Mouse (Mus musculus): ENCODE data around the gene Garnl3. TPM values are rescaled to one million over a fixed set of nuclear protein-coding genes. Genes with fewer than 3 reads are reported as not detected.

The Garnl3 gene
- polyA plus RNA-seq, 1 experiment from 2014 or later, result 11.0 TPM

DNA sequence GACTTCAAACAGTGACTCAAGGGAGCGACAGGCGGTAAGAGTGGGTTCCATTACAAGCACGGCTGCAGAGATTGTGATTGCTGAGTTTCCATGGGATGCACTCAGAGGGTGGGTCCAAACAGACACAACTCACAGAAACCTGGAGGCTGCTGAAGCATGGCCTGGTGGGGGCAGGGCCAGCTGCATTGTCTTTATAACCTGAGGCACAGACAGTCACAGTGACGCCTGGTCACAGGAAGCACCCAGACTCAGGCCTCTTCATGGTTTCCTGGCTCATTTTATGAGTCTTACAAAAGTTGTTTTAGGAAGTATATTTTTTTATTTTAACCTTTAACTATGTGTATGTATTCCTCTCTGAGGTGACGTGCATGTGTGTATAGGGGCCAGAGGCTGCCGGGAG lies 38.0 kb upstream of the Garnl3 start:
- WGBS, result 66% methylated on average over 6 of the region's 6 CpGs
- no peak for ATAC-seq (ENCODE audit: extremely low read depth, insufficient number of reproducible peaks, low FRiP score, low TSS enrichment)

DNA sequence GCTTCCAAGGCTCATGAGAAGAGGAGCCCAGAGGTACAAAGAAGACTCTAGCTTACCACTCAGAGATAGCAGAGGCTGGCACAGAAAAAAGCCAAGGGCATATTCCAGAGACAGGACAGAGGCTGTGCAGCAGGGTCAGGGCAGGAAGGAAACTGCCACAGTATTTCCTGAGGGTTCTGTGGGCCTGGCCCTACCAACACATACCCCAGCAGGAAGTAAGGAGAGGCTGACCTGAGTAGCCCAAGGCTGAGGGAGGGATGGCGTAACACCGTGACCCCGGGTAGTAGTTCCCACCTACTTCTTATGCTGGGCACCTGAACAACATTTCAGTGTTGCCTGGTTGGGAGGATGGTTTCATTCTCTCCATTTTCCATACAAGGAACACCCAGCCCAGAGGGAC lies 35.6 kb upstream of the Garnl3 start:
- Histone ChIP-seq H3K27ac (replicated peaks) (no peak overlapping the region), H3K4me1 (peaks cover 39% of the 10 kb centered on the region), H3K4me2 (no peak overlapping the region), H3K27me3 (replicated peaks) (no peaks in the 10 kb centered on the region), H3K36me3 (no peaks in the 10 kb centered on the region), H3K4me3 (no peak overlapping the region), H3K9ac (no peak overlapping the region), H3K9me3 (no peaks in the 10 kb centered on the region)
- ATAC-seq (ENCODE audit: extremely low read depth, insufficient number of reproducible peaks, low FRiP score, low TSS enrichment), result no peak
- WGBS, result 82% methylated on average over 3 of the region's 3 CpGs

More for the DNA sequence above, 38.0 kb upstream of the Garnl3 start:
- no peaks in the 10 kb centered on the region for H3K9me3 ChIP-seq
- H3K36me3 ChIP-seq, result no peaks in the 10 kb centered on the region
- no peak overlapping the region for H3K27ac ChIP-seq (replicated peaks)
- H3K27me3 ChIP-seq (replicated peaks), result no peaks in the 10 kb centered on the region
- H3K4me2 ChIP-seq, result no peak overlapping the region
- H3K4me3 ChIP-seq, result no peak overlapping the region
- no peak overlapping the region for H3K9ac ChIP-seq
- peaks cover 50% of the 10 kb centered on the region for H3K4me1 ChIP-seq

DNA sequence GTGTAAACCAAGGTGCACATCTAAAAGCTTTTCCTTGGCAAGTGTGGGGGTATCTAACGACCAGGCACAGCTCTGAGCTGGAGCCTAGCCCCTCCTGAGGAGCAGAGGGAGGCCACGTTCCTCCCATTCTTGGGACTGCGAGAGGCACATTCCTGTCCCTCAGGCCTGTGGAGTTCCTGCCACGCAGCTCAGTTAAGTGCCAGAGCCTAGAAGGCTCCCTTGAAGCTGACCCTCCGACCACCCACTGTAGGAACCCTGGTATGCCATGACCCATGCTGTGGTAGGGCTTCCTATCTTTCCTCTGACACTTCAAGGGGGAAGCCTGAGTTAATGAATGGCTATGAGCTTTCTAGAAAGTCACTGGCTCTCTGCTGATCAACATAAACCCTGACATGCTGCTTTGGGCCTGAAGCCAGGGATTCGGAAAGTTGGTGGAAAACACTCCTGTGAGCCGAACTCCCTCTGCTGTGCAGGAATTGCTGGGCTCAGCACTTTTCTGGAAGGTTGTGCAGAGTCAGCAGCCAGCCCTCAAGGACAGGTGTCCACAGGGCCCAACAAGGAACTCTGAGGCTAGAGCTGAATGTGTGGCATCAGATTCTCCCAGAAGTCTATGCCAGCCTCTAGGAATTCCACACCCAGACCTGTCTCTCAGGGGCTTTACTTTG lies 34.4 kb upstream of the Garnl3 start:
- ATAC-seq (ENCODE audit: extremely low read depth, insufficient number of reproducible peaks, low FRiP score, low TSS enrichment), result peak; percentile 38; the same call in 1 of the 2 replicates
- Histone ChIP-seq H3K36me3 (no peaks in the 10 kb centered on the region), H3K27me3 (replicated peaks) (no peaks in the 10 kb centered on the region), H3K9me3 (no peaks in the 10 kb centered on the region), H3K4me1 (peaks cover 45% of the 10 kb centered on the region), H3K9ac (peak overlapping the region; percentile 61), H3K27ac (replicated peaks) (peak overlapping the region; percentile 80), H3K4me3 (no peak overlapping the region), H3K4me2 (no peak overlapping the region)
- 16% methylated on average over 7 of the region's 7 CpGs for WGBS

DNA sequence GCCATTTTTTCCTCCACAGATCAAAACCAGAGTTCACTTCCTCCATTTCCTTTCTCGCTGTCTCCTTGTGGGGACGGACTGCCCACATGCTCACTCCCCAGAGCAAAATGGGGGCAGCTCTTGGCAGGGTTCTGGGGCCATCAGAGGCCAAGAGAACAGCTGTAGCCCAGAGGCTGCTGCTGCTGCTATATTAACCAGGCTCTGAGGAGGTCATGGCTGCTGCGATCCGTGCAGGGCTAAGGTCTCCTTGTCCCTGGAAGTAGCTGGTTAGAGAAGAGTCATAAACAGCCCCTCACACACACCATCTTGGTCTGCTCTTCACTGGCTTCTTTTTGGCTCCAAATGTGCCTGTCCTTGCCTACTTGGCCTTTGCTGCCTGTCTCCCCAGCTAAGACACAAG lies 33.8 kb upstream of the Garnl3 start:
- Histone ChIP-seq H3K36me3 (no peaks in the 10 kb centered on the region), H3K4me2 (no peak overlapping the region), H3K9ac (peak overlapping the region; percentile 61), H3K4me1 (peaks cover 52% of the 10 kb centered on the region), H3K27ac (replicated peaks) (peak overlapping the region; percentile 80), H3K27me3 (replicated peaks) (no peaks in the 10 kb centered on the region), H3K9me3 (no peaks in the 10 kb centered on the region), H3K4me3 (no peak overlapping the region)
- ATAC-seq (ENCODE audit: extremely low read depth, insufficient number of reproducible peaks, low FRiP score, low TSS enrichment), result no peak
- 61% methylated on average over 4 of the region's 4 CpGs for WGBS

DNA sequence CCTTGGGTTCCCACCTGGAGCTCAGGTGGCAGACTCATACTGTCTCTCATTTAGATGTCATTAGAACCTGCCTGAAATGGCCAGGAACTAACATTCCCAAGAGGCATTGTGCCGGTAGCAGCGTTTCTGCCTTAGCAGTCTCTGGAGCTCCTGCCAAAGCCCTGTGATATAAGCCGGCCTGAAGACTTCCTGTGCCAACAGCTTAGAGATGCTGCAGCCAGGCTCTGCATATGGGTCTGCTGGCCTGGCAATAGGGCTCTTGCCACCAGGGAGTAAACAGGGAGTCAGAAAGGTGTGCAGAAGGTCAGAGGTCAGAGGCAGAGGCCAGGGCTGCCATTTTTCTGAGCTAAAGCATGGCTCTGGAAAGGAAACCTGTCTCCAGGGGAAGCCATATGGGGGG lies 33.2 kb upstream of the Garnl3 start:
- H3K27ac ChIP-seq (replicated peaks), result peak overlapping the region; percentile 80
- peaks cover 56% of the 10 kb centered on the region for H3K4me1 ChIP-seq
- no peak for ATAC-seq (ENCODE audit: extremely low read depth, insufficient number of reproducible peaks, low FRiP score, low TSS enrichment)
- WGBS, result 48% methylated on average over 3 of the region's 3 CpGs
- H3K27me3 ChIP-seq (replicated peaks), result no peaks in the 10 kb centered on the region
- no peaks in the 10 kb centered on the region for H3K9me3 ChIP-seq
- H3K36me3 ChIP-seq, result no peaks in the 10 kb centered on the region
- no peak overlapping the region for H3K4me3 ChIP-seq
- H3K9ac ChIP-seq, result no peak overlapping the region
- no peak overlapping the region for H3K4me2 ChIP-seq

DNA sequence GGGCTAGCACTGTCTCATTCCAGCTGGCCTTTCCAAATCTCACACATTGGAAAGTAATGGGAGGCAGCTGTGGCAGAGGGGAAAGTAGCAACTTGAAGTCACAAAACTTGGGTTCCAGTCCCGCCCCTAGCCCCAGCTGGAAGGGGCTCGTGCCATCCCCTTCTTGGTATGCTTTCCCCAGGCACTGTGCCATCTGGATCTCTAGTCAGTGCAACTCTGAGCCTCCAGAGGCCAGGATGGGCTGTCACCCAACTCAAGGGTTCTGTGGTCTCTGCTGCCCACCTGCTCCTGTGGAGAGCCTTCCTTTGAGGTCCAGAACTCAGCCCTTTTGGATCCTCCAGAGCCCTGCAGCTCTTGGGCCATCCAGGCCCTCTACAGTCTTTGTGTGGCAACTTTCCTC lies 30.7 kb upstream of the Garnl3 start:
- peaks cover 56% of the 10 kb centered on the region for H3K4me1 ChIP-seq
- no peaks in the 10 kb centered on the region for H3K9me3 ChIP-seq
- no peak overlapping the region for H3K4me2 ChIP-seq
- H3K9ac ChIP-seq, result no peak overlapping the region
- no peaks in the 10 kb centered on the region for H3K36me3 ChIP-seq
- WGBS, result 84% methylated on average over 2 of the region's 2 CpGs
- ATAC-seq (ENCODE audit: extremely low read depth, insufficient number of reproducible peaks, low FRiP score, low TSS enrichment), result no peak
- no peak overlapping the region for H3K4me3 ChIP-seq
- no peaks in the 10 kb centered on the region for H3K27me3 ChIP-seq (replicated peaks)
- no peak overlapping the region for H3K27ac ChIP-seq (replicated peaks)

DNA sequence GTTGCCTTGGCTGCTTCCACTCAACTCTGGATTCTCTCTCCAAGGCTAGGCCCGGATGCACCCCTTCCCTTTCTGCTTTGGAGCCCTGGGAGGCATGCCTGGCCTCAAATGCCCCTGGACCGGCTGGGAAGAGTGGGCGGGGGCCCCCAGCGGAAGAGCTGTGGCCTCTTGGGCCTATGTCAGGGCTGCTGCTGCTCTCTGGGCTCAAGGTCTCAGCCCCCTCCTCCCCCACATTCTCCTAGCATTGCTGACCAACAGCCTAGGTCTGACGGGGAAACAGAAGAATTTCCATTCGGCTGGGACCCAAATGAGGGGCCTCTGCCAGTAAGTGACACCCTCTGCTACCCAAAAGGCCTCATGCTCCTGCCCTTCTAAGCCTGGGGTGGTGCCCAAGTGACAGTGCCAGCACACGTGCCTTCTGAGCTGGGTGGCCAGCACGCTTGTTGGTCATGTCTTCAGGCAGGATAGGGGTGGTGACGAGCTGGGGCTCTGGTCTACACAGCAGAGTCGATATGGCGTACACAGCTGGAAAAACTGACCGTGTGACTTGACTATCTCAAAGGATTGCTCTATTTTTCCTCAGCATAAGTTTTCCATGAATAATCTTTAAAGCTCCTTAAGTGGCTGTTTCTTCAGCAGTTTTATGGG lies 29.0 kb upstream of the Garnl3 start:
- Histone ChIP-seq H3K9ac (peak overlapping the region; percentile 42), H3K4me1 (peaks cover 39% of the 10 kb centered on the region), H3K4me3 (no peak overlapping the region), H3K27me3 (replicated peaks) (no peaks in the 10 kb centered on the region), H3K9me3 (no peaks in the 10 kb centered on the region), H3K4me2 (no peak overlapping the region), H3K36me3 (no peaks in the 10 kb centered on the region), H3K27ac (replicated peaks) (peak overlapping the region; percentile 73)
- 38% methylated on average over 12 of the region's 12 CpGs for WGBS
- no peak; the same call in 1 of the 2 replicates for ATAC-seq (ENCODE audit: extremely low read depth, insufficient number of reproducible peaks, low FRiP score, low TSS enrichment)

DNA sequence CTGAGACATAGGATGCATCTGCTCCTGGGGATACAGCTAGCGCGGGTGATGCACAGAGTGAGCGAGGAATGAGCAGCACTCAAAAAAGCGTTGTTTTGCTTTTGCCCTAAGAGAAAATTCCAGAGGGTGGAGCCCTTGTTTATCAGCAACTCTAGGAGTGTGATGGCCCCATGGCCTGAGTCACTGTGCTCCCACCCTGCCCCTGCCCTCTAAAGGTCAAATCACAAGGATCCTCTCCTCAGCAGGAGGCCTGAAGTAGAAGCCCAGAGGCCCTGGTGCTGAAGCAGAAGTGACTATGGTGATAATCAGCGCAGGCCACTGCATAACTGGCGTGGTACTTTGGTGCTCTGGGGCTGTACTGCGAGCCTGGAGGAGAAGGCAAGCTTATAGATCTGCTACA lies 28.1 kb upstream of the Garnl3 start:
- Histone ChIP-seq H3K4me1 (peaks cover 31% of the 10 kb centered on the region), H3K9me3 (no peaks in the 10 kb centered on the region), H3K4me3 (no peak overlapping the region), H3K27ac (replicated peaks) (peak overlapping the region; percentile 73), H3K4me2 (no peak overlapping the region), H3K27me3 (replicated peaks) (no peaks in the 10 kb centered on the region), H3K9ac (peak overlapping the region; percentile 42), H3K36me3 (no peaks in the 10 kb centered on the region)
- ATAC-seq (ENCODE audit: extremely low read depth, insufficient number of reproducible peaks, low FRiP score, low TSS enrichment), result no peak
- WGBS, result 54% methylated on average over 7 of the region's 7 CpGs

DNA sequence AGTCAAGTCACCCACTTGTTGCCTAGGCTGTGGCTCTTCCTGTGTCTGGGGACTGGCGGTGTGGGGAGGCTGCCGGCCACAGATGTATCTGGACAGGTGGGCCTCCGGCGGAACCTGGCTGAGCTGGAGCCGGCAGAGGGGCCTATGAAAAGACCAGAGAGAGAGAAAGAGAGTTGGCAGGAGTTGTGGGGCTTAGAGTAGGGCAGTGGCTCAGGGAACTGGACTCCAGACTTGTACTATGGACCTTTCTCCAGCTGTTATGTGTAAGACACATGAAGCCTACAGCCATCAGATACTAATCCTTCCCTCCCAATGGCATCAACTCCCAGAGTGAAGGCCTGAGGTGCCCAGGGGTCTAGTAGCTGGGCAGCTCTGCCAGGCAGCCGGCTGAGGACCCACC lies 27.4 kb upstream of the Garnl3 start:
- no peaks in the 10 kb centered on the region for H3K36me3 ChIP-seq
- H3K4me3 ChIP-seq, result no peak overlapping the region
- peaks cover 26% of the 10 kb centered on the region for H3K4me1 ChIP-seq
- no peaks in the 10 kb centered on the region for H3K27me3 ChIP-seq (replicated peaks)
- no peaks in the 10 kb centered on the region for H3K9me3 ChIP-seq
- no peak overlapping the region for H3K4me2 ChIP-seq
- H3K9ac ChIP-seq, result no peak overlapping the region
- 82% methylated on average over 6 of the region's 6 CpGs for WGBS
- no peak overlapping the region for H3K27ac ChIP-seq (replicated peaks)
- ATAC-seq (ENCODE audit: extremely low read depth, insufficient number of reproducible peaks, low FRiP score, low TSS enrichment), result no peak

DNA sequence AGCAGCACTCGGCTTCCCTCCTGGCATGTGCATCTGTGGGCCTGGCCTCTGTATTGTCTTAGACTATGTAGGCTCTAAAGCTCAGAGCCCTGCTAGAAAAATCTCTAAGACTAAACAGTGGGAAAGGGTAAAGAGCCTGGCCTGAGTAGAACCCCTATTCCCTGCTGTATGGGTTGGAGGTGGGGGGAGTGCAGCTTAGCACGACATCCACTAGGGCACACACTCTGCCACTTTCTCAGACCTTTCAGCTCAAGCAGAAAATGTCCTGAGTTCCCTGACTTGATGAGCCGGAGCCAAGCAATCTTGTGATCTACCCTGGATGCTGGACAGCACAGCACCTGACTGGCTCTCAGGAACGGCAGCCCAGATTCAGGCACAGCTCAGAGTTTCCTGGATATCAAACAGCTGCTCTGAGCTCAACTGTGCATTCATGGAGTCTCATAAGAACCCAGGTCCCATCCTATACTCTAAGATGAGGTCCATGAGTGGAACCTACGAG lies 24.9 kb upstream of the Garnl3 start:
- no peak for ATAC-seq (ENCODE audit: extremely low read depth, insufficient number of reproducible peaks, low FRiP score, low TSS enrichment)
- 71% methylated on average over 5 of the region's 5 CpGs for WGBS
- no peaks in the 10 kb centered on the region for H3K9me3 ChIP-seq
- no peak overlapping the region for H3K9ac ChIP-seq
- no peak overlapping the region for H3K4me2 ChIP-seq
- H3K4me1 ChIP-seq, result peaks cover 25% of the 10 kb centered on the region
- no peak overlapping the region for H3K4me3 ChIP-seq
- no peak overlapping the region for H3K27ac ChIP-seq (replicated peaks)
- H3K36me3 ChIP-seq, result no peaks in the 10 kb centered on the region
- no peaks in the 10 kb centered on the region for H3K27me3 ChIP-seq (replicated peaks)

DNA sequence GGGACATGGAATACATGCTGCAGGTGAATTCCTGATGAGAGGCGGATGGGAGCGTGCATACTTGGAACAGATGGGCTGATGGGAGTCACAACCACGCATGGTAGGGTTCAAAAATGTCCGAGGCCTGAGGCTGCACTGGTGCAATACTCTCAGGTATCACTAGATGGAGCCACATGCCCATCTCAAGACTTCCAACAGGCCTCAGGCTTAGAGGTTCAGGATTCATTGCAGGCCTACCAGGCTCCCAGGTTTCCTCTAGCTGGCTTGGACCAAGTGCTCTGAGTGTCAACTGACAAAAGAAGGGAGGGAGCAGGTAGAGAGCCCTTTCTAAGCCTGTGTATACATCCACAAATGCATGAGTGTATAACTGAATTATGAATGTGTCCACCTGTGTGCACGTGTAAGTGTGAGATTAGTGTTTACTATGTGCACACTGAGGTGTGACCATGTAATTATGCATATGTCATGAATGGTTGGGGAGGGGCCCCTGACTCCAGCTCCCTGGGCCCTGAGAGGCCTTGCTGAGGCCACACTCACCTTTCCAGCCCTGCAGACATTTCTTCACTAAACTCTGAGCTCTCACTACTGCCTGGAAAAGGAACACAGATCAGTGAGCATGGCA lies 23.4 kb upstream of the Garnl3 start:
- 26% methylated on average over 5 of the region's 5 CpGs for WGBS
- Histone ChIP-seq H3K4me1 (peaks cover 10% of the 10 kb centered on the region), H3K4me2 (no peak overlapping the region), H3K27ac (replicated peaks) (no peak overlapping the region), H3K36me3 (no peaks in the 10 kb centered on the region), H3K27me3 (replicated peaks) (no peaks in the 10 kb centered on the region), H3K9me3 (no peaks in the 10 kb centered on the region), H3K4me3 (no peak overlapping the region), H3K9ac (no peak overlapping the region)
- ATAC-seq (ENCODE audit: extremely low read depth, insufficient number of reproducible peaks, low FRiP score, low TSS enrichment), result no peak
